Mouse (Mus musculus) left cerebral cortex, adult 18-20 months (tissue): Measurements from ENCODE around the gene Cebpe. TPM values are rescaled to one million over a fixed set of nuclear protein-coding genes. Genes with fewer than 3 reads are reported as not detected.

ENCODE experiments used
- DNase-seq, 2 experiments: peaks; one replicate each; pipeline ENCODE4 v3.0.0; 2021 to 2022; ENCODE audit warnings: low spot score in 2 of 2, mixed read lengths in 1 of 2
- total RNA-seq, 2 experiments: library from RNA; stranded (reverse); gene quantifications; 2 replicates each; pipeline ENCODE4 v1.2.3; 2021

Gene Cebpe
- total RNA-seq, 2 experiments from 2014 or later, result not detected

- no peak for DNase-seq
Observed at GRCm38 (mm10) chr14:54724049-54724448, 12.1 kb upstream of the Cebpe start.

- no peak for DNase-seq
Observed at GRCm38 (mm10) chr14:54721711-54722110, 9.7 kb upstream of the Cebpe start.

GRCm38 (mm10) chr14:54720654-54721350 is 8.8 kb upstream of the Cebpe start:
- DNase-seq, result no peak

- no peak for DNase-seq
Observed at GRCm38 (mm10) chr14:54720041-54720440, 8.1 kb upstream of the Cebpe start.

- no peak for DNase-seq
Observed at GRCm38 (mm10) chr14:54715402-54715801, 3.4 kb upstream of the Cebpe start.

- peak in 1 of 2 experiments; percentile 26 for DNase-seq
Observed at GRCm38 (mm10) chr14:54714617-54715081, 2.7 kb upstream of the Cebpe start.

- DNase-seq, result peak; percentile 74 to 78
Observed at GRCm38 (mm10) chr14:54714121-54714520, 2.1 kb upstream of the Cebpe start.

- no peak for DNase-seq
Observed at GRCm38 (mm10) chr14:54712861-54713260, 887 bp upstream of the Cebpe start.

GRCm38 (mm10) chr14:54709054-54709453 is 2.9 kb downstream of the Cebpe start:
- no peak for DNase-seq

- DNase-seq, result no peak
Observed at GRCm38 (mm10) chr14:54706589-54707320, 5.2 kb downstream of the Cebpe start.

GRCm38 (mm10) chr14:54705844-54706243 is 6.1 kb downstream of the Cebpe start:
- DNase-seq, result no peak

GRCm38 (mm10) chr14:54703207-54703606 is 8.8 kb downstream of the Cebpe start:
- no peak for DNase-seq

GRCm38 (mm10) chr14:54701298-54701697 is 10.7 kb downstream of the Cebpe start:
- DNase-seq, result peak; percentile 73 to 85

- no peak for DNase-seq
Observed at GRCm38 (mm10) chr14:54699586-54699985, 12.4 kb downstream of the Cebpe start.

GRCm38 (mm10) chr14:54698733-54699132 is 13.2 kb downstream of the Cebpe start, which contains the start of gene Gm29776:
Gene Gm29776 (minus strand): TSS chr14:54698833.
- no peak for DNase-seq

GRCm38 (mm10) chr14:54696752-54697151 is 15.2 kb downstream of the Cebpe start:
- no peak for DNase-seq

GRCm38 (mm10) chr14:54695042-54695441 is 16.9 kb downstream of the Cebpe start:
- no peak for DNase-seq

- DNase-seq, result no peak
Observed at GRCm38 (mm10) chr14:54687251-54687650, 24.7 kb downstream of the Cebpe start.

GRCm38 (mm10) chr14:54686522-54687143 is 25.3 kb downstream of the Cebpe start, which contains the start of gene Acin1:
Gene Acin1 (minus strand): TSS chr14:54686931.
- DNase-seq, result peak; percentile 100

GRCm38 (mm10) chr14:54686063-54686521 is 25.9 kb downstream of the Cebpe start, which contains the start of gene 1700123O20Rik:
Gene 1700123O20Rik (plus strand): TSS chr14:54686216.
- DNase-seq, result peak in 1 of 2 experiments; percentile 67

- no peak for DNase-seq
Observed at GRCm38 (mm10) chr14:54685471-54685870, 26.5 kb downstream of the Cebpe start.

- no peak for DNase-seq
Observed at GRCm38 (mm10) chr14:54682396-54682795, 29.6 kb downstream of the Cebpe start.
